Mouse (Mus musculus): Measurements from ENCODE around the gene Zfp358. TPM values are rescaled to one million over a fixed set of nuclear protein-coding genes. Genes with fewer than 3 reads are reported as not detected.

Gene Zfp358
- total RNA-seq, 1 experiment = 7.1 TPM

- no peak overlapping the region for H3K4me3 ChIP-seq (ENCODE audit: insufficient read depth in 1 of 2, low read depth in 1 of 2, low read length in 2 of 2, poor library complexity in 1 of 2, severe bottlenecking in 1 of 2)
- DNase-seq (ENCODE audit: low read depth, low spot score) = no peak
- H3K9ac ChIP-seq (ENCODE audit: insufficient read depth, low read depth, low read length, poor library complexity, severe bottlenecking) = no peak overlapping the region
- H3K4me1 ChIP-seq (ENCODE audit: control insufficient read depth in 2 of 2, insufficient read depth in 2 of 2, low read length in 2 of 2, poor library complexity in 1 of 2) = peaks cover 2 to 5% of the 10 kb centered on the region in 2 experiments; a peak in 2 of 4 replicates
- no peaks in the 10 kb centered on the region for H3K9me3 ChIP-seq (ENCODE audit: control insufficient read depth, insufficient read depth, low read depth, low read length)
- no peak overlapping the region for H3K27ac ChIP-seq (ENCODE audit: insufficient read depth, low read depth, low read length, poor library complexity, severe bottlenecking)
- peaks cover 3% of the 10 kb centered on the region; the same call in 1 of the 2 replicates for H3K36me3 ChIP-seq (ENCODE audit: control insufficient read depth, insufficient read depth, low read length, poor library complexity, severe bottlenecking)
- in situ Hi-C loops (cut with MboI; ENCODE audit: low sequenced_read_pairs in 2 of 2, unreplicated experiment in 2 of 2) = no loop called here
- no peak for TF ChIP-seq CHD2 (IDR thresholded peaks at IDR 0.05; ENCODE audit: low read depth, low read length)
- TF ChIP-seq ZNF384 (IDR thresholded peaks at IDR 0.05; ENCODE audit: low read depth, low read length) = no peak
- TF ChIP-seq HCFC1 (IDR thresholded peaks at IDR 0.05; ENCODE audit: borderline replicate concordance, insufficient read depth, low read length) = no peak
- TF ChIP-seq MAFK (IDR thresholded peaks at IDR 0.05; ENCODE audit: insufficient read depth, low read depth, low read length) = no peak
- no peak for TF ChIP-seq ZC3H11A (IDR thresholded peaks at IDR 0.05; ENCODE audit: borderline replicate concordance, low read depth, low read length)
Measured at GRCm38 (mm10) chr8:3463248-3463647, 29.7 kb upstream of the Zfp358 start.

DNA sequence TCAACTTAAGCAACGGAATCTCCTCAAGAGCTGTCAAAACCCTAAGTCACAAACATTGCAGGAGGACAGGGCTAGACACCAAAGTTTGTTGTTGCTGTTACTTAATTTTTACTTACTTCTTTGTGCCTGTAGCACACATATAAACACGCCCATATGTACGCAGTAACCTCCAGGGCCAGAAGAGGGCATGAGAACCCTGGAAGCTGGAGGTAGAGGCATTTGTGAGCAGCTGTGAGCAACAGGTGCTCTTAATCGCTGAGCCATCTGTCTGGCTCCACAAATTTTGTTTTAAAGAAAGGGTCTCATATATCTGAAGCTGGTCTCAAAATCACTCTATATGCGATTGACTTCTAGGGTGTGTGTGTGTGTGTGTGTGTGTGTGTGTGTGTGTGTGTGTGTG lies 28.6 kb upstream of the Zfp358 start:
- no peaks in the 10 kb centered on the region for H3K9me3 ChIP-seq (ENCODE audit: control insufficient read depth, insufficient read depth, low read depth, low read length)
- H3K9ac ChIP-seq (ENCODE audit: insufficient read depth, low read depth, low read length, poor library complexity, severe bottlenecking) = no peak overlapping the region
- no peak overlapping the region for H3K4me3 ChIP-seq (ENCODE audit: insufficient read depth in 1 of 2, low read depth in 1 of 2, low read length in 2 of 2, poor library complexity in 1 of 2, severe bottlenecking in 1 of 2)
- DNase-seq (ENCODE audit: low read depth, low spot score) = no peak
- peaks cover 2 to 6% of the 10 kb centered on the region in 2 experiments; a peak in 2 of 4 replicates for H3K4me1 ChIP-seq (ENCODE audit: control insufficient read depth in 2 of 2, insufficient read depth in 2 of 2, low read length in 2 of 2, poor library complexity in 1 of 2)
- in situ Hi-C loops (cut with MboI; ENCODE audit: low sequenced_read_pairs in 2 of 2, unreplicated experiment in 2 of 2) = no loop called here
- H3K36me3 ChIP-seq (ENCODE audit: control insufficient read depth, insufficient read depth, low read length, poor library complexity, severe bottlenecking) = peaks cover 3% of the 10 kb centered on the region; the same call in 1 of the 2 replicates
- H3K27ac ChIP-seq (ENCODE audit: insufficient read depth, low read depth, low read length, poor library complexity, severe bottlenecking) = no peak overlapping the region
- TF ChIP-seq ZC3H11A (IDR thresholded peaks at IDR 0.05; ENCODE audit: borderline replicate concordance, low read depth, low read length) (peak; percentile 32; the same call in 1 of the 2 replicates), HCFC1 (IDR thresholded peaks at IDR 0.05; ENCODE audit: borderline replicate concordance, insufficient read depth, low read length) (no peak)

DNA sequence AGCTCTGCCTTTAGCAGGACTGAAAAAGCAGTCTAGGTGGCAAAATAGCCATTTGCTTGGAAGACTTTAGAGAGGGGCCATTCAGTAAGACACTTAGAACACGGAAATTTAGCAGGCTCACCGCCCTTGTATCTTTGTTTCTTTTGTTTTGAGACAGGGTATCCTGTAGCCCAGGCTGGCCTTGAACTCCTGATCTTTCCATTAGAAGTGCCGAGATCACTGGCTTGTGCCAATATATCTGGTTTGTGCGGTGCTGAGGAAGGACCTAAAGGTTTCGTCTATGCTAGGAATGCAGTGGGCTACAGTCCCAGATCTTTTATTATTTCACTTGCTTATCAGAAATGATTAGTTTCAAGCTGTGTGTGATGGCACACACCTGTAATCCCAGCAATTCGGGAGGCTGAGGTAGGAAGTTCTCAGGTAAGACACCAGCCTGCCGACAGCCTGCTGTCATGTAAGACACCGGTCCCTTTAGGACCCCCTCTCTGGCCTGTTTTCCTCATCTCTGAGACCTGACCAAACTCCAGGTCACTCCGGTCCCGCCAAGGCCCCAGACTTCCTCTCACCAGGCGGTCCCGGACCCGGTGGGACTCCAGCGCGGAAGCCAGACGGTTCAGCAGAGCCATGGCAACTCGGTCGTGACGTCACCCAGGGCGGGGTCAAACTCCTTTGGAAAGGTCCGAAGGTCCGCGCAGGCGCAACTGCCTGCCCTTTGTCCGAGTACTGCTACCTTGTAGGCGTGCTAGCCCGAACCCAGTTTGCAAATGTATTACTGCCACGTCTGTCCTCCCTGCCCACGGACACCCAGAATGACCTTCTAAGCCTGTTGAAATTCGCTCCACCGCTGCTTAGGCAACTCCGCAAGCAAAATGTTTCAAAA lies 25.7 kb upstream of the Zfp358 start, which contains the start of gene Pex11g:
Gene Pex11g, minus strand, starts transcription at position 675 of the 880 bp plus-strand sequence.
- peak; percentile 98 for DNase-seq (ENCODE audit: low read depth, low spot score)
- H3K9ac ChIP-seq (ENCODE audit: insufficient read depth, low read depth, low read length, poor library complexity, severe bottlenecking) = peak within 1 kb of the TSS; percentile 75
- H3K36me3 ChIP-seq (ENCODE audit: control insufficient read depth, insufficient read depth, low read length, poor library complexity, severe bottlenecking) = no peaks in the 10 kb centered on the region
- peak within 1 kb of the TSS; percentile 68 to 74 for H3K4me3 ChIP-seq (ENCODE audit: insufficient read depth in 1 of 2, low read depth in 1 of 2, low read length in 2 of 2, poor library complexity in 1 of 2, severe bottlenecking in 1 of 2)
- no peaks in the 10 kb centered on the region for H3K9me3 ChIP-seq (ENCODE audit: control insufficient read depth, insufficient read depth, low read depth, low read length)
- in situ Hi-C loops (cut with MboI; ENCODE audit: low sequenced_read_pairs in 2 of 2, unreplicated experiment in 2 of 2) = no loop called here
- no peak within 1 kb of the TSS for H3K27ac ChIP-seq (ENCODE audit: insufficient read depth, low read depth, low read length, poor library complexity, severe bottlenecking)
- TF ChIP-seq MAFK (IDR thresholded peaks at IDR 0.05; ENCODE audit: insufficient read depth, low read depth, low read length) (no peak), ZC3H11A (IDR thresholded peaks at IDR 0.05; ENCODE audit: borderline replicate concordance, low read depth, low read length) (no peak), HCFC1 (IDR thresholded peaks at IDR 0.05; ENCODE audit: borderline replicate concordance, insufficient read depth, low read length) (no peak), CHD2 (IDR thresholded peaks at IDR 0.05; ENCODE audit: low read depth, low read length) (no peak), ZNF384 (IDR thresholded peaks at IDR 0.05; ENCODE audit: low read depth, low read length) (no peak)
- peaks cover 2 to 6% of the 10 kb centered on the region in 2 experiments; a peak in 2 of 4 replicates for H3K4me1 ChIP-seq (ENCODE audit: control insufficient read depth in 2 of 2, insufficient read depth in 2 of 2, low read length in 2 of 2, poor library complexity in 1 of 2)

- Histone ChIP-seq H3K9me3 (ENCODE audit: control insufficient read depth, insufficient read depth, low read depth, low read length) (no peaks in the 10 kb centered on the region), H3K4me1 (ENCODE audit: control insufficient read depth in 2 of 2, insufficient read depth in 2 of 2, low read length in 2 of 2, poor library complexity in 1 of 2) (peaks cover 2 to 6% of the 10 kb centered on the region in 2 experiments; a peak in 2 of 4 replicates), H3K27ac (ENCODE audit: insufficient read depth, low read depth, low read length, poor library complexity, severe bottlenecking) (no peak overlapping the region), H3K36me3 (ENCODE audit: control insufficient read depth, insufficient read depth, low read length, poor library complexity, severe bottlenecking) (no peaks in the 10 kb centered on the region), H3K9ac (ENCODE audit: insufficient read depth, low read depth, low read length, poor library complexity, severe bottlenecking) (peak overlapping the region; percentile 67; the same call in 1 of the 2 replicates), H3K4me3 (ENCODE audit: insufficient read depth in 1 of 2, low read depth in 1 of 2, low read length in 2 of 2, poor library complexity in 1 of 2, severe bottlenecking in 1 of 2) (peak overlapping the region; percentile 68 to 74)
- in situ Hi-C loops (cut with MboI; ENCODE audit: low sequenced_read_pairs in 2 of 2, unreplicated experiment in 2 of 2) = no loop called here
- TF ChIP-seq MAFK (IDR thresholded peaks at IDR 0.05; ENCODE audit: insufficient read depth, low read depth, low read length) (no peak), ZC3H11A (IDR thresholded peaks at IDR 0.05; ENCODE audit: borderline replicate concordance, low read depth, low read length) (no peak), CHD2 (IDR thresholded peaks at IDR 0.05; ENCODE audit: low read depth, low read length) (no peak), ZNF384 (IDR thresholded peaks at IDR 0.05; ENCODE audit: low read depth, low read length) (no peak), HCFC1 (IDR thresholded peaks at IDR 0.05; ENCODE audit: borderline replicate concordance, insufficient read depth, low read length) (no peak)
- DNase-seq (ENCODE audit: low read depth, low spot score) = no peak
Measured at GRCm38 (mm10) chr8:3467886-3468545, 24.9 kb upstream of the Zfp358 start.
